Mouse (Mus musculus) small intestine, adult 2 months (tissue): Measurements from ENCODE around the gene Apobec3.

Experiments used
- CTCF ChIP-seq: fragments of 200-500 bp; IDR thresholded peaks from 2 replicates; pipeline ENCODE4 v1.5.1; 2012; ENCODE audit warnings: low read depth, mild to moderate bottlenecking, control low read depth, inconsistent platforms, low read length, moderate library complexity, mixed read lengths; ENCODE audit not compliant: insufficient replicate concordance, insufficient read length; ENCODE audit errors: extremely low read depth
- POLR2A ChIP-seq: fragments of 200-500 bp; IDR thresholded peaks from 2 replicates; pipeline ENCODE4 v1.6.1; 2012; ENCODE audit warnings: low read depth, mild to moderate bottlenecking, control low read depth, inconsistent platforms, low read length, moderate library complexity

DNA sequence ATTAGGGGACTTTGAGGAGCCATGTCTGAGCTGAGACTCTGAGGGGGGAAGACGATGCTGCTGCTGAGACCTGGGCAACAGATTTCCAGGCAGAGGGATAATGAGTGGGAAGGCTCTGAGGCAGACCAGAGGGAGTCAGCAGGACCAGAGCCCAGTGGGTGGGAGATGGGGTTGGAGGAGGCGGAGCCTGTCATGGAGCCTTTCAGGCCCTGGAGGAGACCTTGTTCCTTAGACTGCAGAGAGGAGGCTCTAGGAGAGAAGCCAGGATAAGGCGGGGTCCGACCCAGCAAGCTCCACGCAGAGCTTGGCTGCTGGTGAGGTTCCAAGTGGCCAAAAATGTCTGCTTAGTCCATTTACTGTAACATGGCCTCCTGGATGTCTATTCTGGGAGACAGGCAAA is 44.4 kb upstream of the Apobec3 start:
- TF ChIP-seq POLR2A (no peak), CTCF (no peak)
